Mouse (Mus musculus) kidney, embryonic 14.5 days (tissue): ENCODE measurements at regions not wholly inside any gene's neighbourhood (a gene's known extent, or its start where the extent isn't known, plus 50 kb on each side); places are given as distances from the start of the nearest gene placed in this dataset.

ENCODE experiments used
- ATAC-seq: fragments of 200-750 bp; cut with Nextera tagmentation; 2 replicates; pipeline ENCODE4 v1.8.0; 2017; ENCODE audit warnings: moderate number of reproducible peaks, mild to moderate bottlenecking, moderate TSS enrichment, moderate library complexity; ENCODE audit not compliant: low FRiP score, low TSS enrichment
- H3K27ac ChIP-seq: fragments of 300-500 bp; sonication (generic); 2 replicates; pipeline ENCODE4 v1.5.1; 2014; ENCODE audit warnings: low read depth, mild to moderate bottlenecking, low read length, moderate library complexity, mixed read lengths
- H3K27me3 ChIP-seq: fragments of 300-500 bp; sonication (generic); 2 replicates; pipeline ENCODE4 v1.6.1; 2014; ENCODE audit warnings: mild to moderate bottlenecking, low read length; ENCODE audit not compliant: control insufficient read depth, insufficient read depth
- H3K36me3 ChIP-seq: fragments of 300-500 bp; sonication (generic); 2 replicates; pipeline ENCODE4 v1.6.1; 2014; ENCODE audit warnings: low read length, mixed read lengths; ENCODE audit not compliant: control insufficient read depth, insufficient read depth
- H3K4me1 ChIP-seq: fragments of 300-500 bp; sonication (generic); 2 replicates; pipeline ENCODE4 v1.6.1; 2014; ENCODE audit warnings: low read length, mixed read lengths; ENCODE audit not compliant: control insufficient read depth, insufficient read depth
- H3K4me2 ChIP-seq: fragments of 300-500 bp; sonication (generic); replicated peaks from 2 replicates; pipeline ENCODE4 v1.6.1; 2014; ENCODE audit warnings: low read depth, mild to moderate bottlenecking, low read length
- H3K4me3 ChIP-seq: fragments of 300-500 bp; sonication (generic); 2 replicates; pipeline ENCODE4 v1.5.1; 2014; ENCODE audit warnings: mild to moderate bottlenecking, low read length
- H3K9ac ChIP-seq: fragments of 300-500 bp; sonication (generic); 2 replicates; pipeline ENCODE4 v1.6.1; 2014; ENCODE audit warnings: low read depth, mild to moderate bottlenecking, low read length, moderate library complexity
- H3K9me3 ChIP-seq: fragments of 300-500 bp; sonication (generic); 2 replicates; pipeline ENCODE4 v1.6.1; 2016; ENCODE audit warnings: low read length; ENCODE audit not compliant: control insufficient read depth
- WGBS: fragments of 180-500 bp; shearing (Covaris S2); extraction: QIAGEN DNeasy Blood & Tissue Kit; methylation state at CpG from one replicate; pipeline ENCODE4 v1.1.7; 2014; 5-methylcytosine and 5-hydroxymethylcytosine counted together

GRCm38 (mm10) chr4:64832882-64833281 is 291.1 kb upstream of the Pappa start:
- Histone ChIP-seq H3K9me3 (no peaks in the 10 kb centered on the region), H3K4me3 (no peak overlapping the region), H3K4me2 (no peak overlapping the region), H3K36me3 (no peaks in the 10 kb centered on the region), H3K9ac (no peak overlapping the region), H3K27ac (no peak overlapping the region), H3K27me3 (no peaks in the 10 kb centered on the region), H3K4me1 (no peaks in the 10 kb centered on the region)
- WGBS, result 46% methylated on average over 2 of the region's 2 CpGs
- no peak for ATAC-seq

GRCm38 (mm10) chr4:64874521-64874920 is 249.5 kb upstream of the Pappa start:
- Histone ChIP-seq H3K4me1 (no peaks in the 10 kb centered on the region), H3K4me2 (no peak overlapping the region), H3K27ac (no peak overlapping the region), H3K36me3 (no peaks in the 10 kb centered on the region), H3K9me3 (no peaks in the 10 kb centered on the region), H3K9ac (no peak overlapping the region), H3K27me3 (no peaks in the 10 kb centered on the region), H3K4me3 (no peak overlapping the region)
- 60% methylated on average over 2 of the region's 2 CpGs for WGBS
- ATAC-seq, result no peak

GRCm38 (mm10) chr4:64876924-64877323 is 247.1 kb upstream of the Pappa start:
- H3K4me1 ChIP-seq, result no peaks in the 10 kb centered on the region
- H3K9me3 ChIP-seq, result no peaks in the 10 kb centered on the region
- no peak overlapping the region for H3K4me2 ChIP-seq
- no peak overlapping the region for H3K9ac ChIP-seq
- no peak overlapping the region for H3K27ac ChIP-seq
- no peak overlapping the region for H3K4me3 ChIP-seq
- H3K36me3 ChIP-seq, result no peaks in the 10 kb centered on the region
- H3K27me3 ChIP-seq, result no peaks in the 10 kb centered on the region
- WGBS, result 59% methylated on average over 1 of the region's 1 CpGs
- ATAC-seq, result peak; percentile 28; the same call in 1 of the 2 replicates

- no peaks in the 10 kb centered on the region for H3K36me3 ChIP-seq
- H3K9ac ChIP-seq, result no peak overlapping the region
- H3K27me3 ChIP-seq, result no peaks in the 10 kb centered on the region
- H3K27ac ChIP-seq, result no peak overlapping the region
- H3K4me1 ChIP-seq, result no peaks in the 10 kb centered on the region
- no peak overlapping the region for H3K4me2 ChIP-seq
- H3K9me3 ChIP-seq, result no peaks in the 10 kb centered on the region
- no peak overlapping the region for H3K4me3 ChIP-seq
- 87% methylated on average over 3 of the region's 3 CpGs for WGBS
- ATAC-seq, result no peak
Observed at GRCm38 (mm10) chr4:64897935-64898334, 226.0 kb upstream of the Pappa start.

DNA sequence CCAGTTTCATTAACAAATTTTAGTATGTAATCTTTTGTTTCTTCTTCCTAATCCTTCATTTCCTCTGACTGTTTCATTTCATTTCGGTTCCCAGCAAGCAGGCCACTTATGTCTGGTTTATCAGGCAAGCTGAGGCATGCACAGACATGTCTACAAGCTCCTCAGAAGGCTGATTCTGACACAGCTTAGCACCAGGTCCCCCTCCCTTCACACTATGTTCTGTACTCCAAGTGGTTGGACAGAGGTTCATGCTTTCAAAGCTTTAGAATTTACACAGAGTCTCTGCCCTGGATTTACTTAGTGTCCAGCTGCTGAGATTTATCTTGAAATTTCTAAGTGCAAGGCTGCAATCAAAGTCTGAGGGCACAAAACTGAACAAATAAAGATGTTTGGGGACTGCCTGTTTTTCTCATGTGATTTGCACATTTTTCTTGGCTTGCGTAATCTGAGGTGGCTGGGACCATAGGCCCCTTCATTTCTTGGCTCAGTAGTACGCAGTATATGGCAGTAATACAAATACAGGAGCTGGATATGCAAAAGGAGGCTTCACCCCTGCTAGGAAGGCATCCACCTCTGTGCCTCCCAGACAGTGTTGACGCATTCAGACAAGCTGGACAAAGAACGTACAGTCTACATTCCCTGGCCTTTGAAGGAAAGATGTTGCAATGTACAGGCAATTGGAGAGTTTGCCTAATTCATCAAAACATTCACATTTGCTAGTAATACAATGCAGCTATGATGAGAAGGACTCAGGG is 222.7 kb upstream of the Pappa start:
- H3K4me2 ChIP-seq, result no peak overlapping the region
- no peak overlapping the region for H3K9ac ChIP-seq
- no peak overlapping the region for H3K27ac ChIP-seq
- H3K4me3 ChIP-seq, result no peak overlapping the region
- no peaks in the 10 kb centered on the region for H3K9me3 ChIP-seq
- ATAC-seq, result no peak
- no peaks in the 10 kb centered on the region for H3K36me3 ChIP-seq
- WGBS, result 68% methylated on average over 5 of the region's 5 CpGs
- no peaks in the 10 kb centered on the region for H3K4me1 ChIP-seq
- no peaks in the 10 kb centered on the region for H3K27me3 ChIP-seq

GRCm38 (mm10) chr4:64923751-64924150 is 200.2 kb upstream of the Pappa start:
- H3K4me3 ChIP-seq, result no peak overlapping the region
- no peak overlapping the region for H3K27ac ChIP-seq
- no peaks in the 10 kb centered on the region for H3K9me3 ChIP-seq
- H3K36me3 ChIP-seq, result no peaks in the 10 kb centered on the region
- no peaks in the 10 kb centered on the region for H3K4me1 ChIP-seq
- no peak for ATAC-seq
- H3K27me3 ChIP-seq, result no peaks in the 10 kb centered on the region
- H3K9ac ChIP-seq, result no peak overlapping the region
- no peak overlapping the region for H3K4me2 ChIP-seq

GRCm38 (mm10) chr4:64928553-64928952 is 195.4 kb upstream of the Pappa start:
- H3K27me3 ChIP-seq, result no peaks in the 10 kb centered on the region
- WGBS, result 69% methylated on average over 2 of the region's 2 CpGs
- no peak overlapping the region for H3K4me3 ChIP-seq
- no peaks in the 10 kb centered on the region for H3K36me3 ChIP-seq
- ATAC-seq, result no peak
- H3K27ac ChIP-seq, result no peak overlapping the region
- H3K4me1 ChIP-seq, result no peaks in the 10 kb centered on the region
- no peak overlapping the region for H3K9ac ChIP-seq
- no peaks in the 10 kb centered on the region for H3K9me3 ChIP-seq
- no peak overlapping the region for H3K4me2 ChIP-seq

- Histone ChIP-seq H3K27me3 (no peaks in the 10 kb centered on the region), H3K4me3 (no peak overlapping the region), H3K4me2 (no peak overlapping the region), H3K36me3 (no peaks in the 10 kb centered on the region), H3K27ac (no peak overlapping the region), H3K9me3 (no peaks in the 10 kb centered on the region), H3K4me1 (no peaks in the 10 kb centered on the region), H3K9ac (no peak overlapping the region)
- no peak for ATAC-seq
Observed at GRCm38 (mm10) chr4:64945547-64945946, 178.4 kb upstream of the Pappa start.

- no peaks in the 10 kb centered on the region for H3K9me3 ChIP-seq
- no peak for ATAC-seq
- H3K27me3 ChIP-seq, result no peaks in the 10 kb centered on the region
- H3K27ac ChIP-seq, result no peak overlapping the region
- no peak overlapping the region for H3K4me3 ChIP-seq
- no peak overlapping the region for H3K9ac ChIP-seq
- no peaks in the 10 kb centered on the region for H3K36me3 ChIP-seq
- no peaks in the 10 kb centered on the region for H3K4me1 ChIP-seq
- no peak overlapping the region for H3K4me2 ChIP-seq
Observed at GRCm38 (mm10) chr4:64952651-64953050, 171.3 kb upstream of the Pappa start.
